Mouse (Mus musculus) midbrain, embryonic 12.5 days (tissue): ENCODE data around the gene Ltbp2. TPM values are rescaled to one million over a fixed set of nuclear protein-coding genes. Genes with fewer than 3 reads are reported as not detected.

Source experiments
- ATAC-seq: fragments of 200-750 bp; cut with Nextera tagmentation; 2 replicates; pipeline ENCODE4 v1.8.0; 2017; ENCODE audit warnings: low read depth, moderate TSS enrichment, moderate library complexity; ENCODE audit not compliant: low FRiP score
- H3K27ac ChIP-seq: fragments of 300-500 bp; sonication (generic); replicated peaks from 2 replicates; pipeline ENCODE4 v1.5.1; 2016; ENCODE audit warnings: mild to moderate bottlenecking
- H3K27me3 ChIP-seq: fragments of 300-500 bp; sonication (generic); 2 replicates; pipeline ENCODE4 v1.6.1; 2016; ENCODE audit warnings: mild to moderate bottlenecking
- H3K36me3 ChIP-seq: fragments of 300-500 bp; sonication (generic); 2 replicates; pipeline ENCODE4 v1.6.1; 2016
- H3K4me1 ChIP-seq: fragments of 300-500 bp; sonication (generic); 2 replicates; pipeline ENCODE4 v1.6.1; 2016
- H3K4me2 ChIP-seq: fragments of 300-500 bp; sonication (generic); replicated peaks from 2 replicates; pipeline ENCODE4 v1.6.1; 2016; ENCODE audit warnings: mild to moderate bottlenecking, moderate library complexity
- H3K4me3 ChIP-seq: fragments of 300-500 bp; sonication (generic); 2 replicates; pipeline ENCODE4 v1.5.1; 2016; ENCODE audit warnings: mild to moderate bottlenecking
- H3K9ac ChIP-seq: fragments of 300-500 bp; sonication (generic); replicated peaks from 2 replicates; pipeline ENCODE4 v1.6.1; 2016; ENCODE audit warnings: mild to moderate bottlenecking, moderate library complexity
- H3K9me3 ChIP-seq: fragments of 300-500 bp; sonication (generic); 2 replicates; pipeline ENCODE4 v1.6.1; 2016; ENCODE audit warnings: mild to moderate bottlenecking
- WGBS: fragments of 180-500 bp; shearing (Covaris S2); methylation state at CpG from one replicate; pipeline ENCODE4 v1.1.7; 2016; 5-methylcytosine and 5-hydroxymethylcytosine counted together
- polyA plus RNA-seq: library from polyadenylated mRNA; unstranded; fragments of >200 nt; fragmentation: Nextera tagmentation; extraction: Ambion mirVana; gene quantifications from 2 replicates; pipeline ENCODE4 v1.2.1, GENCODE M21; 2016

Gene Ltbp2
- polyA plus RNA-seq, 1 experiment from 2014 or later, result 0.43 TPM

DNA sequence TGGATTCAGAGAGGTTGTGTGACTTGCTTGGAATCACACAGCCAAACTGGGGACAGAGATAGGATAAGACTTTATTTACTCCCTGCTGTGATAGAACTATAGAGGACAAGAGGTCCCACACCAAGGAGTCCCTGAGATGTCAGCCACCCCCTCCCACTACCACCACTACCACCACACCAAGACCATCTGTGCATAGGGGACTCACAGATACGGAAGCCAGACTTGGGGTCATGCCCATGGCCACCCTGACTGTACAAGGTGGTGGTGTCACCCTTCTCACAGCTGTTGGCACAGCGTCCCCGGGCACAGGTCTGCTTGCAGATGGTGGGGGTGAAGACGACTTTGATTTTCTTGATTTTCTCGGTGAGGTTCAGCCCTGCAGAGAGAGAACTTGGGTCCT is 45.9 kb downstream of the Ltbp2 start:
- no peak overlapping the region for H3K4me2 ChIP-seq
- no peaks in the 10 kb centered on the region for H3K27me3 ChIP-seq
- no peak for ATAC-seq
- H3K27ac ChIP-seq, result no peak overlapping the region
- H3K9me3 ChIP-seq, result no peaks in the 10 kb centered on the region
- H3K36me3 ChIP-seq, result no peaks in the 10 kb centered on the region
- H3K4me3 ChIP-seq, result no peak overlapping the region
- H3K4me1 ChIP-seq, result no peaks in the 10 kb centered on the region
- no peak overlapping the region for H3K9ac ChIP-seq
- 98% methylated on average over 5 of the region's 5 CpGs for WGBS

DNA sequence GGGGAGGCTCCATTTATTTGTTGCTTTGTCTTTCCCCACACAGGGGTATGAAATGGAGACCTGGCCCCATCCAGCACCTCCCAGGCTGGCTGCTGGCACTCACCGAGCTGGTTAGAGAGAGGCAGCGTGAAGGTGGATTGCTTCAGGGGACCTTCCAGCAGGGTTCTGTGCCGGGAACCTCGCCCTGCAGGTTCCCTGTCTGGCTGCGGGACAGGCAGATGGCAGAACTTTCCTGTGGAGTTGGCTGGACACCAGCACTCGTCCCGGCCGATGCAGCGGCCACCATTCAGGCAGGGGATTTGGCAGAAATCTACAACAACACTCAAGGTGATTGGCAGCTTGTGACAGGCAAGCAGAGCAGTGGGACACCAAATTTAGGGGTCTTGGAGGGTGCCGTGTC is 46.4 kb downstream of the Ltbp2 start:
- Histone ChIP-seq H3K36me3 (no peaks in the 10 kb centered on the region), H3K27ac (no peak overlapping the region), H3K4me1 (no peaks in the 10 kb centered on the region), H3K9ac (no peak overlapping the region), H3K4me2 (no peak overlapping the region), H3K4me3 (no peak overlapping the region), H3K27me3 (no peaks in the 10 kb centered on the region), H3K9me3 (no peaks in the 10 kb centered on the region)
- WGBS, result 85% methylated on average over 10 of the region's 10 CpGs
- no peak for ATAC-seq

DNA sequence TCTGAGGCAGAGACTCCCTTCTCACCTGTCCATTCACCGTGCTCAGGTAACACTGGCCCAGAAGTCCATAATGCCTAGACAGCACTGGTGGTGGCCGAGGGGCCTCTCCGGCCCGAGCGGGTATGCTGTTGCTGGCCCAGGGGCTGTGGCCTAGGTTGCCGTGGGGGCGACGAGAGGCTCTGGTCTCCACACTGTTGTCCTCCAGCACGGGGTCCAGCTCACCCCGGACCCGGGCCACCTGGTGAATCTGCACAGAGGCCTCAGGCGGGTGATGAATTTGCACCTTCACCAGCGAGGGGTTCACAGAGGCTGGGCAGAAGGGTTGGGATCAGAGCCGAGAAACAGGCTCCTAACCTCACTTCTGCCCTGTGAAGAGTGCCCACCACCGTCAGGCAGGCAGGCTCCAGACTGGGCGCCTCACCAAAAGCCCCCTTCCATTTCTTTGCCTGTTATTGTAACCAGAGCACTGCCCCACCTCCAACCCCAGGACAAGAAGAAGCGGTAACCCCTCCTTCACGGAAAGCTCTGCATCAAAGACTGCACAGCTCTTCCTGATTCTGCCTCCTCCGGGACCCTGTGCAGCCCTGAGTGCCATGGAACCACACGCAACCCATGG is 47.1 kb downstream of the Ltbp2 start:
- Histone ChIP-seq H3K27me3 (no peaks in the 10 kb centered on the region), H3K9ac (no peak overlapping the region), H3K4me1 (no peaks in the 10 kb centered on the region), H3K4me3 (no peak overlapping the region), H3K9me3 (no peaks in the 10 kb centered on the region), H3K27ac (no peak overlapping the region), H3K36me3 (no peaks in the 10 kb centered on the region), H3K4me2 (no peak overlapping the region)
- WGBS, result 80% methylated on average over 20 of the region's 20 CpGs
- ATAC-seq, result no peak

DNA sequence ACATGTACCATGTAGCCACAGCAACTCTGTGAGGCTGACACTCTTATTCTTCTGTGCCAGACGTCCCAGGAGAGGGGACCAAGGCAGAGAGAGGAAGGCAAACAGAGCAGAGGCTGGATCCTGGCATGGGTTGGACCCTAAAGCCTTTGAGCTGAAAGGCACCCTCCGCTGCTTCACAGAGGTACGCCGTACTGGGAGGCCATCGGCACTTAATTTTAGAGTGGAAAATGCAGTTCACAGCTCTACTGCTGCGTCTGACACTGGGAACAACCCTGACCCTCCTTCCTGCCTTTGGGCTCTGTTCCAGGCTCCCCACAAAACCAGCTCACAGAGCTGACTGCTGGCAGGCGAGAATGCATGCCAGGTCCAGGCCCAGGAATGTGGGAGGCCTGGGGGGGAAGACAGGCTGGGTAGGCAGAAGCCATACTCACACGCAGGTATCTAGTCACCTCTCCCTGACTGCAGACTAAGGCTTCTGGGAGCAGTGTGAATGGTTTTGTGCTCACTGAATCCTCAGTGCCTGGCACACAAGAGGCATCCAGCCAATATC is 48.9 kb downstream of the Ltbp2 start:
- no peak for ATAC-seq
- Histone ChIP-seq H3K4me3 (no peak overlapping the region), H3K36me3 (no peaks in the 10 kb centered on the region), H3K9ac (no peak overlapping the region), H3K4me2 (no peak overlapping the region), H3K9me3 (no peaks in the 10 kb centered on the region), H3K27ac (no peak overlapping the region), H3K4me1 (no peaks in the 10 kb centered on the region), H3K27me3 (no peaks in the 10 kb centered on the region)
- 66% methylated on average over 8 of the region's 8 CpGs for WGBS

DNA sequence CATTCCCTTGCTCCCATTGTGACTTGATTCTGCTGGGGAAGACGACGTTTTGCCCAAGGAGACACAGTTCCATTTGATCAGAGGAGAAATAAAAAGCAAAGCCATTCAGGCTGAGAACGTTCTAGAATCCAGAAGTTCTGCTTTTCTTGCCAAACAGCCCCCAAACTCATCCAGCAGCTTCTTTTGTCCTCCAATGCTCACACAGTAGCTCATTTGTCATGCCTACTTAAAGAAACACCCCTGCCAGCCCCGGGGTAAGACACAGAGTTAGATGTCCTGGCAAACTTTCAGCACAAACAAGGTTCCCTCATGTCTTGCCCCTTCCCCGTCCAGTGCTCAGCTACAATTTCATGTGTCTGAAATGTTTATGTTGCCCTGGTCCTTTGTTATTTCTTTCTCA is 52.1 kb downstream of the Ltbp2 start:
- WGBS, result 72% methylated on average over 5 of the region's 5 CpGs
- Histone ChIP-seq H3K27ac (no peak overlapping the region), H3K4me2 (no peak overlapping the region), H3K9me3 (no peaks in the 10 kb centered on the region), H3K9ac (no peak overlapping the region), H3K4me1 (no peaks in the 10 kb centered on the region), H3K36me3 (no peaks in the 10 kb centered on the region), H3K27me3 (no peaks in the 10 kb centered on the region), H3K4me3 (no peak overlapping the region)
- ATAC-seq, result no peak

DNA sequence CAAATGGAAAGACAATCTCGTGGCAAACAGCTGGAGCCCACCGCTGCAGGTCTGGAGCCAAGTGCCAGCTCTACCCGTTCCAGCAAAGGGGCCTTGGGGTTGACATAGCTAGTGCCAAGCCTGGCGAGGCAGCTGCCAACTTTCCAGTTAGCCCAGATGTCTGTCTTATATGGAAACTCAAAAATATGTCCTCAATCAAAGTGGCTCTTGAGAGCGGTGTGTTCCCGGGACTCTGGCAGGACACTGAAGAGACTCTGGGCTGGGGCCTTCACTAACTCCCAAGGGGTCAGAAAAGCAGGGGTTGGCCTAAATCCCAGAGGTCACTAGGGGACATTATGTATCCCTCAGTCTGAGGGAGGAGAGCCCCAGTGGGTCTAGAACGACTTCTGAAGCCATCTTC is 52.7 kb downstream of the Ltbp2 start:
- H3K4me1 ChIP-seq, result no peaks in the 10 kb centered on the region

DNA sequence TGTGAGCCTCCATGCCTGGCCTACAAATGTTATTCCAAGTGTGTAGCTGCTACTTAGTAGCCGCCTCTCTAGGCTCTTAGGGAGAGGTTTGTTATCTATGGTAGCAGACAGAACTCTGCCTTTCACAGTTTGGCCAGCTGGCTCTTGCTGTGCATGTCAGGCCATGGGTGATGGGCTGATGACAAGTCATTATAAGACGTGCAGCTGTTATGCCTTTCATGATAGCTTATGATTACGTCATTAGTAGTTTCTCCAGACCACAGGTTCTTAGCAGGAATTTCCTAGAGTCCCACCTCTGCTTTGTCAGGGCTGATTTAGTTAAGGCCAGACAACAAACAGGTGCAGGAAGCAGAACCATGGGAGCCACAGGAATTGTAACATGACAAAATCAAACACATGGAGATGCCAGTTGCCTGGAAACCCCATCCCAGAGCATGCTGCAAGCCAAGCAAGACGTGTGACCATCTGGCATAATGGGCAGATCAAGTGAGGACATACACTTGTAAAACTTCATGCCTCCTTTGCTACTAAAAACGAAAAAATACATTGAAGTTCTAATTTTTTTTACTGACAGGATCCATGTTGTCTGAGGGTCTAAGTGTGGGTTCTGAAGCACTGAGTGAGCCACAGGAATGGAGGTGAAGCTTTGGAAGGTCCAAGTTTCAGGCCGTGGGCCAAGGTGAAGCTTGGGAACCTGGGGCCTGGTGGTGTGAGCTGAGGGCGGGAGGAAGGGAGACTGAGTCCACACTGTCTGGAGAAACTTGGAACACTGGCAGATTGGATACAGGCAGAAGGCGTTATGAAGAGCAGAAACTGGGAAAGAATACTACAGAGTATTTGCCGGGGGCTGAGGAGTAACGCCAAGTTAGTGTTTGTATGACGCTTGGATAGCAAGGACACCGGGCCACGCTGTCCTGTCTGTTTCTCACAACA is 56.8 kb downstream of the Ltbp2 start:
- no peak overlapping the region for H3K9ac ChIP-seq
- H3K4me3 ChIP-seq, result no peak overlapping the region
- no peak overlapping the region for H3K4me2 ChIP-seq
- H3K36me3 ChIP-seq, result no peaks in the 10 kb centered on the region
- ATAC-seq, result no peak
- H3K27ac ChIP-seq, result no peak overlapping the region
- 85% methylated on average over 13 of the region's 13 CpGs for WGBS
- H3K9me3 ChIP-seq, result no peaks in the 10 kb centered on the region
- H3K27me3 ChIP-seq, result no peaks in the 10 kb centered on the region
- H3K4me1 ChIP-seq, result no peaks in the 10 kb centered on the region

More for the DNA sequence above, 52.7 kb downstream of the Ltbp2 start:
- no peaks in the 10 kb centered on the region for H3K27me3 ChIP-seq
- H3K9me3 ChIP-seq, result no peaks in the 10 kb centered on the region
- ATAC-seq, result no peak
- H3K9ac ChIP-seq, result no peak overlapping the region
- no peak overlapping the region for H3K27ac ChIP-seq
- H3K4me2 ChIP-seq, result no peak overlapping the region
- 79% methylated on average over 7 of the region's 7 CpGs for WGBS
- no peak overlapping the region for H3K4me3 ChIP-seq
- H3K36me3 ChIP-seq, result no peaks in the 10 kb centered on the region

DNA sequence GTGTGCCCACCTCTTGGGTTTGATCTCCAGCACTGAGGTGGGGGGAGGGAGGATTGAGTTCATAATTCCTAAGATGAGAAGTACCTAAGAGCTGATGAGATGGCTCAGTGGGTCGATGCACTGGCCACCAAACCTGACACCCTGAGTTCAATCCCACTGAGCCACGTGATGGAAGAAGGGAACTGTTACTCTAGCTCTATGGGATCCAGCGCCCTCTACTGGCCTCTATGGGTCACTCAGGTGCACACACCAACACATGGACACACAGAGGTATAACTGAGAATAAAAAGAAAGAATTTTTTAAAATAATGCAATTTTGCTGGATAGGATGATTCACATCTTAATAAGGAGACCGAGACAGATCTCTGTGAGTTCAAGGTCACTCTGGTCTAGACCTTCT is 57.8 kb downstream of the Ltbp2 start:
- Histone ChIP-seq H3K27ac (no peak overlapping the region), H3K4me2 (no peak overlapping the region), H3K9ac (no peak overlapping the region), H3K36me3 (no peaks in the 10 kb centered on the region), H3K4me1 (no peaks in the 10 kb centered on the region), H3K9me3 (no peaks in the 10 kb centered on the region), H3K27me3 (no peaks in the 10 kb centered on the region), H3K4me3 (no peak overlapping the region)
- WGBS, result 68% methylated on average over 4 of the region's 4 CpGs
- ATAC-seq, result no peak

DNA sequence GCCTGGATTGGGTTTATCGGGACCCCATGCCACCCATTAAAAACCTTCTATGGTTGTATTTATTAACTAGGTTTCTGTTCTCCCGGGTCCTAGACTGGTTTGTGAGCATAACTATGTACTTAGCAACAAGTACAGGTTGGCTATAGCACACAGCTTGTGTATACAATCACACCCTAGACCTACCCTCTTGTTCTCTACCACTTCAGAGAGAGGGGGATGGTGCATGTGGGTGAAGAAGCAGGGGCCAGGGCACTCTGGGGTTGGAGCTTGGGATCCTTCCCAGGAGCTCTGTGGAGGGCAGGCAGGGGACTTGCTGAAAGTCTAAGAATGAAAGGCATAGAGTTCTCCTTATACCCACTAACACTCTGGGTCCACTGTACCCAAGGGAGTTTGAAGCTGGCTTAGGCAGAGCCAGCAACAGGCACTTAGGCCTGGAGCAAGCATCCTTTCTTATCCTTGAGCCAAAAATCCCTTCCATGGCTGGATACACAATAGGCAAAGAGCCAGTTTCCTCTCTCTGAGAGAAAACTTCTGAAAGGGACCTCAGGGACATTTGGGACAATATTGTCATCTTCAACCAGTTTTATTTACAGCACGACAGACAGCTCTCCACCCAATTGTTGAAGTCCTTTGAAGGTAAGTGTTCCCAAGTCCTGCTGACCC is 61.5 kb downstream of the Ltbp2 start:
- no peaks in the 10 kb centered on the region for H3K27me3 ChIP-seq
- H3K27ac ChIP-seq, result no peak overlapping the region
- H3K4me3 ChIP-seq, result no peak overlapping the region
- no peaks in the 10 kb centered on the region for H3K4me1 ChIP-seq
- no peak for ATAC-seq
- no peak overlapping the region for H3K9ac ChIP-seq
- 79% methylated on average over 3 of the region's 3 CpGs for WGBS
- no peaks in the 10 kb centered on the region for H3K36me3 ChIP-seq
- no peaks in the 10 kb centered on the region for H3K9me3 ChIP-seq
- H3K4me2 ChIP-seq, result no peak overlapping the region

DNA sequence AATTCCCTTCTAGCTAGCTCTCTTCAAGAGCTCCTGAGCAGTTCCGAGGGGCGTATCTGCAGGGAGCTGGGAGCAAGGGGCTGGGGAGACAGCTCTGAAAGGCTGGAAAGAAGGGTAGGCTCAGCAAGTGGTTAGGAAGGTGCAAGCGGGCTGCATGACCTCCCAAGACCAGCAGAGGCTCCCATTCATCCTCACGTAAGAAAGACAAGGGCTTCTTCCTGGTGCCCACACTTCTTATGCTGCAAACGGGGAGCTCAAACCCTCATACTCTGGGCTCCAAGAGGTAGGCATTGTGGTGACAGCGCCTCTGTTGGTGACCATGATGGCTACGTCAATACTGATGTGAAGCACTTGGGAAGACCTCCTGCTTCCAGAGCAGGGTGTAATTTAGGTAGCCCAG is 62.6 kb downstream of the Ltbp2 start:
- H3K36me3 ChIP-seq, result no peaks in the 10 kb centered on the region
- WGBS, result 42% methylated on average over 7 of the region's 7 CpGs
- no peak overlapping the region for H3K9ac ChIP-seq
- H3K27ac ChIP-seq, result no peak overlapping the region
- no peaks in the 10 kb centered on the region for H3K4me1 ChIP-seq
- no peak for ATAC-seq
- no peak overlapping the region for H3K4me2 ChIP-seq
- H3K27me3 ChIP-seq, result no peaks in the 10 kb centered on the region
- H3K9me3 ChIP-seq, result no peaks in the 10 kb centered on the region
- H3K4me3 ChIP-seq, result no peak overlapping the region

DNA sequence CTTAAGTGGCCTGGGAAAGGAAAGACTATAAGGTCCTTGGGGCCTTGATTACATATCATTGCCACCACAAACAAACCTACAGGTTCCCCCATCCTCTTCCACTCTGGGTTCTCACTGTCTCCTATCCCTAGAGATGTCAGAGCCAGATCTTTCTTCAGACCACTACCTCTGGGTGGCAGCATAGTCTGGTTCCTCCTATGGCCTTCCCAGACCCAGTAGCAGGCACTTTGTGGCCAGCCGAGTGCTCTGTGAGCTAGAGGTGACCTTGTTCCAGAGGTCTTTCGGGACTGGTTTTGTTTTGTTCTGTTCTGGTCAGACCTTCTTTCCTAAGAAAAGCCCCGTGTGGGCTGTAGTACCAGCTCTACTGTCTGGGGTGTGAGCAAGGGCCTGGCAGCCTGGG is 64.3 kb downstream of the Ltbp2 start:
- Histone ChIP-seq H3K4me3 (no peak overlapping the region), H3K9ac (no peak overlapping the region), H3K27ac (no peak overlapping the region), H3K27me3 (no peaks in the 10 kb centered on the region), H3K9me3 (no peaks in the 10 kb centered on the region), H3K36me3 (no peaks in the 10 kb centered on the region), H3K4me2 (no peak overlapping the region), H3K4me1 (no peaks in the 10 kb centered on the region)
- 71% methylated on average over 3 of the region's 3 CpGs for WGBS
- ATAC-seq, result no peak

DNA sequence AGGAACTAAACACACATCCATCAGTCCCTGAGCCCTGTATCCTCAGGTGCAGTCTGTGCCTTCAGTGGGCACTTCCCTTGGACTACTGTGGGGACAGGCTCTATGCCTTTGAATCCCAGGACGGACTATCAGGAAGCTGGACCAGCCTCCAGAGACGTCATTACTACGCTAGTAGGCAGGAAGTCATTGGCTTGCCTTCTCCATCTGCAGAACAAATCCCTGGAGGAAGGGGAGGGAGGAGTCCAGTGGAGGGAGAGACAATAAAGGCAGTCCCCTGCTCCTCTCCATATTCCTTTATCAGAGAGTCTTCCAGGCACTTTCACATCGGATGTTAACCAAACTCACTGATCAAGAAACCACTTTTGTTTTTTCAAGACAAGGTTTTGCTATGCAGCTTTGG is 64.8 kb downstream of the Ltbp2 start:
- Histone ChIP-seq H3K27me3 (no peaks in the 10 kb centered on the region), H3K4me2 (no peak overlapping the region), H3K9ac (no peak overlapping the region), H3K27ac (no peak overlapping the region), H3K4me3 (no peak overlapping the region), H3K9me3 (no peaks in the 10 kb centered on the region), H3K36me3 (no peaks in the 10 kb centered on the region), H3K4me1 (no peaks in the 10 kb centered on the region)
- no peak for ATAC-seq
- WGBS, result 75% methylated on average over 4 of the region's 4 CpGs
